Mouse (Mus musculus) embryonic facial prominence, embryonic 10.5 days (tissue): ENCODE data around the gene Mpdu1. TPM values are rescaled to one million over a fixed set of nuclear protein-coding genes. Genes with fewer than 3 reads are reported as not detected.
A peak's percentile ranks its signal among the peaks of the same experiment; 100 is the strongest.
"Not testable (repeated sequence)": the region's sequence is repeated elsewhere in the genome, so short reads cannot be mapped to it uniquely, and the experiment has no call there.

Source experiments
- DNase-seq: peaks from one replicate; pipeline ENCODE4 v3.0.0-alpha.2; 2017; ENCODE audit warnings: low spot score
- H3K27ac ChIP-seq: fragments of 300-500 bp; sonication (generic); replicated peaks from 2 replicates; pipeline ENCODE4 v1.5.1; 2016; ENCODE audit warnings: mild to moderate bottlenecking
- H3K27me3 ChIP-seq: fragments of 300-500 bp; sonication (generic); replicated peaks from 2 replicates; pipeline ENCODE4 v1.6.1; 2016; ENCODE audit warnings: low read depth, mild to moderate bottlenecking; ENCODE audit not compliant: poor library complexity, severe bottlenecking
- H3K36me3 ChIP-seq: fragments of 300-500 bp; sonication (generic); replicated peaks from 2 replicates; pipeline ENCODE4 v1.6.1; 2016; ENCODE audit warnings: mild to moderate bottlenecking, moderate library complexity
- H3K4me1 ChIP-seq: fragments of 300-500 bp; sonication (generic); 2 replicates; pipeline ENCODE4 v1.6.1; 2016
- H3K4me3 ChIP-seq: fragments of 300-500 bp; sonication (generic); 2 replicates; pipeline ENCODE4 v1.5.1; 2016; ENCODE audit warnings: mild to moderate bottlenecking, moderate library complexity
- H3K9me3 ChIP-seq: fragments of 300-500 bp; sonication (generic); 2 replicates; pipeline ENCODE4 v1.6.1; 2016; ENCODE audit warnings: mild to moderate bottlenecking
- WGBS: fragments of 180-500 bp; shearing (Covaris S2); methylation state at CpG from one replicate; pipeline ENCODE4 v1.1.7; 2016; 5-methylcytosine and 5-hydroxymethylcytosine counted together
- polyA plus RNA-seq: library from polyadenylated mRNA; unstranded; fragments of >200 nt; fragmentation: Nextera tagmentation; extraction: Ambion mirVana; gene quantifications from 2 replicates; pipeline ENCODE4 v1.2.1, GENCODE M21; 2016

The Mpdu1 gene
- polyA plus RNA-seq, 1 experiment from 2014 or later, result 64.9 TPM

- 93% methylated on average over 10 of the region's 10 CpGs for WGBS
- H3K4me3 ChIP-seq, result not testable (repeated sequence)
Measured at GRCm38 (mm10) chr11:69702886-69703285, 40.4 kb upstream of the Mpdu1 start.

GRCm38 (mm10) chr11:69699595-69699994, 37.2 kb upstream of the Mpdu1 start:
- Histone ChIP-seq H3K27me3 (0 out of 2 replicates have a peak, but pooled peaks cover 5% of the 10 kb centered on the region), H3K4me1 (peaks cover 24% of the 10 kb centered on the region), H3K9me3 (no peaks in the 10 kb centered on the region), H3K27ac (no peak overlapping the region), H3K36me3 (no peaks in the 10 kb centered on the region), H3K4me3 (no peak overlapping the region)
- WGBS, result 75% methylated on average over 1 of the region's 1 CpGs
- no peak for DNase-seq

More at GRCm38 (mm10) chr11:69702886-69703285, 40.4 kb upstream of the Mpdu1 start:
- H3K27ac ChIP-seq, H3K27me3 ChIP-seq, H3K36me3 ChIP-seq, H3K9me3 ChIP-seq, DNase-seq: not testable (repeated sequence)
- peaks cover 17% of the 10 kb centered on the region for H3K4me1 ChIP-seq

GRCm38 (mm10) chr11:69698574-69698973, 36.1 kb upstream of the Mpdu1 start:
- Histone ChIP-seq H3K4me3 (no peak overlapping the region), H3K27ac (no peak overlapping the region), H3K4me1 (peaks cover 16% of the 10 kb centered on the region), H3K9me3 (no peaks in the 10 kb centered on the region), H3K27me3 (0 out of 2 replicates have a peak, but pooled peaks cover 7% of the 10 kb centered on the region), H3K36me3 (no peaks in the 10 kb centered on the region)
- 69% methylated on average over 5 of the region's 5 CpGs for WGBS
- DNase-seq, result no peak

- Histone ChIP-seq H3K27ac (no peak overlapping the region), H3K36me3 (no peaks in the 10 kb centered on the region), H3K9me3 (no peaks in the 10 kb centered on the region), H3K4me3 (no peak overlapping the region), H3K27me3 (0 out of 2 replicates have a peak, but pooled peaks cover 7% of the 10 kb centered on the region), H3K4me1 (peaks cover 20% of the 10 kb centered on the region)
- no peak for DNase-seq
- WGBS, result 91% methylated on average over 3 of the region's 3 CpGs
Measured at GRCm38 (mm10) chr11:69697396-69697795, 35.0 kb upstream of the Mpdu1 start.

- 0 out of 2 replicates have a peak, but pooled peaks cover 7% of the 10 kb centered on the region for H3K27me3 ChIP-seq
- no peaks in the 10 kb centered on the region for H3K36me3 ChIP-seq
- no peaks in the 10 kb centered on the region for H3K9me3 ChIP-seq
- peak within 1 kb of the TSS; percentile 76 for H3K4me3 ChIP-seq
- peaks cover 20% of the 10 kb centered on the region for H3K4me1 ChIP-seq
- peak within 1 kb of the TSS; percentile 89 for H3K27ac ChIP-seq
- 2% methylated on average over 40 of the region's 41 CpGs for WGBS
- peak; percentile 76 for DNase-seq
Measured at GRCm38 (mm10) chr11:69695361-69696181, 33.1 kb upstream of the Mpdu1 start, which contains the start of the genes Tnfsf12 and Tnfsfm13. Gene Tnfsf12 (minus strand): TSS chr11:69695849. Gene Tnfsfm13 (minus strand): TSS chr11:69696098.

- no peak for DNase-seq
- H3K4me3 ChIP-seq, result peak overlapping the region; percentile 76
- no peaks in the 10 kb centered on the region for H3K36me3 ChIP-seq
- 0 out of 2 replicates have a peak, but pooled peaks cover 7% of the 10 kb centered on the region for H3K27me3 ChIP-seq
- H3K4me1 ChIP-seq, result peaks cover 20% of the 10 kb centered on the region
- WGBS, result 31% methylated on average over 6 of the region's 6 CpGs
- H3K9me3 ChIP-seq, result no peaks in the 10 kb centered on the region
- peak overlapping the region; percentile 89; the same call in 1 of the 2 replicates for H3K27ac ChIP-seq
Measured at GRCm38 (mm10) chr11:69695046-69695360, 32.6 kb upstream of the Mpdu1 start.

GRCm38 (mm10) chr11:69693421-69693965, 31.1 kb upstream of the Mpdu1 start:
- no peak for DNase-seq
- Histone ChIP-seq H3K4me1 (peaks cover 20% of the 10 kb centered on the region), H3K9me3 (no peaks in the 10 kb centered on the region), H3K27me3 (0 out of 2 replicates have a peak, but pooled peaks cover 7% of the 10 kb centered on the region), H3K27ac (no peak overlapping the region), H3K4me3 (0 out of 2 replicates have a peak overlapping the region, but pooled peaks have one; percentile 15), H3K36me3 (no peaks in the 10 kb centered on the region)
- WGBS, result 68% methylated on average over 11 of the region's 11 CpGs

GRCm38 (mm10) chr11:69692863-69693262, 30.4 kb upstream of the Mpdu1 start:
- no peaks in the 10 kb centered on the region for H3K36me3 ChIP-seq
- no peak for DNase-seq
- no peak overlapping the region for H3K27ac ChIP-seq
- H3K4me3 ChIP-seq, result no peak overlapping the region
- 0 out of 2 replicates have a peak, but pooled peaks cover 7% of the 10 kb centered on the region for H3K27me3 ChIP-seq
- peaks cover 20% of the 10 kb centered on the region for H3K4me1 ChIP-seq
- no peaks in the 10 kb centered on the region for H3K9me3 ChIP-seq
- WGBS, result 89% methylated on average over 6 of the region's 6 CpGs

- H3K27ac ChIP-seq, result no peak overlapping the region
- H3K4me3 ChIP-seq, result no peak overlapping the region
- H3K9me3 ChIP-seq, result no peaks in the 10 kb centered on the region
- DNase-seq, result no peak
- H3K27me3 ChIP-seq, result 0 out of 2 replicates have a peak, but pooled peaks cover 7% of the 10 kb centered on the region
- WGBS, result 80% methylated on average over 9 of the region's 9 CpGs
- H3K36me3 ChIP-seq, result no peaks in the 10 kb centered on the region
- peaks cover 20% of the 10 kb centered on the region for H3K4me1 ChIP-seq
Measured at GRCm38 (mm10) chr11:69692196-69692811, 29.9 kb upstream of the Mpdu1 start.

GRCm38 (mm10) chr11:69689891-69690290, 27.4 kb upstream of the Mpdu1 start:
- no peak overlapping the region for H3K27ac ChIP-seq
- peaks cover 20% of the 10 kb centered on the region; the same call in 1 of the 2 replicates for H3K27me3 ChIP-seq
- no peaks in the 10 kb centered on the region for H3K36me3 ChIP-seq
- WGBS, result 97% methylated on average over 1 of the region's 1 CpGs
- no peak for DNase-seq
- no peak overlapping the region for H3K4me3 ChIP-seq
- H3K9me3 ChIP-seq, result no peaks in the 10 kb centered on the region
- H3K4me1 ChIP-seq, result peaks cover 19% of the 10 kb centered on the region

GRCm38 (mm10) chr11:69687061-69687460, 24.6 kb upstream of the Mpdu1 start:
- peaks cover 22% of the 10 kb centered on the region; the same call in 1 of the 2 replicates for H3K27me3 ChIP-seq
- DNase-seq, result no peak
- WGBS, result 57% methylated on average over 5 of the region's 5 CpGs
- peaks cover 31% of the 10 kb centered on the region for H3K4me1 ChIP-seq
- H3K27ac ChIP-seq, result no peak overlapping the region
- H3K4me3 ChIP-seq, result no peak overlapping the region
- H3K9me3 ChIP-seq, result no peaks in the 10 kb centered on the region
- H3K36me3 ChIP-seq, result no peaks in the 10 kb centered on the region

GRCm38 (mm10) chr11:69686377-69686776, 23.9 kb upstream of the Mpdu1 start:
- Histone ChIP-seq H3K4me1 (peaks cover 35% of the 10 kb centered on the region), H3K27ac (no peak overlapping the region)

More at GRCm38 (mm10) chr11:69686377-69686776, 23.9 kb upstream of the Mpdu1 start:
- DNase-seq, result no peak
- no peak overlapping the region for H3K4me3 ChIP-seq
- 20% methylated on average over 4 of the region's 4 CpGs for WGBS
- H3K9me3 ChIP-seq, result no peaks in the 10 kb centered on the region
- H3K27me3 ChIP-seq, result peaks cover 22% of the 10 kb centered on the region; the same call in 1 of the 2 replicates
- no peaks in the 10 kb centered on the region for H3K36me3 ChIP-seq
